Mouse (Mus musculus) C2C12 (cell line): ENCODE data around the gene Slc43a2.

Experiments
- CEBPB ChIP-seq: IDR thresholded peaks from one replicate; pipeline ENCODE4 v1.6.1; 2011; ENCODE audit warnings: low read depth, mild to moderate bottlenecking, control low read depth, moderate library complexity
- CTCF ChIP-seq: IDR thresholded peaks from one replicate; pipeline ENCODE4 v1.5.1; 2011; ENCODE audit not compliant: control insufficient read depth, insufficient read depth, insufficient read length
- MAX ChIP-seq: IDR thresholded peaks from one replicate; pipeline ENCODE4 v1.6.1; 2011; ENCODE audit warnings: mild to moderate bottlenecking, control low read depth

GRCm38 (mm10) chr11:75511213-75511612 is 20.3 kb upstream of the Slc43a2 start:
- TF ChIP-seq CTCF (no peak), CEBPB (no peak), MAX (no peak)
